Mouse (Mus musculus) lung, embryonic 16.5 days (tissue): ENCODE data around the gene Ccdc148. TPM values are rescaled to one million over a fixed set of nuclear protein-coding genes. Genes with fewer than 3 reads are reported as not detected.

Experiments used
- ATAC-seq: fragments of 200-750 bp; cut with Nextera tagmentation; 2 replicates; pipeline ENCODE4 v1.8.0; 2017; ENCODE audit warnings: low read depth, mild to moderate bottlenecking, moderate library complexity
- H3K27ac ChIP-seq: fragments of 300-500 bp; sonication (generic); 2 replicates; pipeline ENCODE4 v1.5.1; 2014; ENCODE audit warnings: mild to moderate bottlenecking, control low read depth, low read length
- H3K27me3 ChIP-seq: fragments of 300-500 bp; sonication (generic); 2 replicates; pipeline ENCODE4 v1.6.1; 2014; ENCODE audit warnings: low read depth, low read length, mixed read lengths; ENCODE audit not compliant: control insufficient read depth, insufficient read depth
- H3K36me3 ChIP-seq: fragments of 300-500 bp; sonication (generic); 2 replicates; pipeline ENCODE4 v1.6.1; 2014; ENCODE audit warnings: low read length; ENCODE audit not compliant: control insufficient read depth, insufficient read depth
- H3K4me1 ChIP-seq: fragments of 300-500 bp; sonication (generic); replicated peaks from 2 replicates; pipeline ENCODE4 v1.6.1; 2014; ENCODE audit warnings: low read length, mixed read lengths; ENCODE audit not compliant: control insufficient read depth, insufficient read depth
- H3K4me2 ChIP-seq: fragments of 300-500 bp; sonication (generic); 2 replicates; pipeline ENCODE4 v1.6.1; 2014; ENCODE audit warnings: low read depth, low read length, control low read depth
- H3K4me3 ChIP-seq: fragments of 300-500 bp; sonication (generic); 2 replicates; pipeline ENCODE4 v1.5.1; 2014; ENCODE audit warnings: mild to moderate bottlenecking, low read length, control low read depth
- H3K9ac ChIP-seq: fragments of 300-500 bp; sonication (generic); 2 replicates; pipeline ENCODE4 v1.6.1; 2014; ENCODE audit warnings: low read length, control low read depth
- H3K9me3 ChIP-seq: fragments of 300-500 bp; sonication (generic); 2 replicates; pipeline ENCODE4 v1.6.1; 2016; ENCODE audit warnings: low read length; ENCODE audit not compliant: control insufficient read depth
- WGBS: fragments of 180-500 bp; shearing (Covaris S2); extraction: QIAGEN DNeasy Blood & Tissue Kit; methylation state at CpG from one replicate; pipeline ENCODE4 v1.1.7; 2014; 5-methylcytosine and 5-hydroxymethylcytosine counted together
- polyA plus RNA-seq: library from polyadenylated mRNA; unstranded; fragments of >200 nt; fragmentation: Nextera tagmentation; extraction: Ambion mirVana; gene quantifications from 2 replicates; pipeline ENCODE4 v1.2.1, GENCODE M21; 2015

Gene Ccdc148
- polyA plus RNA-seq, 1 experiment from 2014 or later, result 2.1 TPM

GRCm38 (mm10) chr2:58778986-58779495 lies 381.4 kb downstream of the Ccdc148 start:
- no peaks in the 10 kb centered on the region for H3K9me3 ChIP-seq
- H3K27ac ChIP-seq, result no peak overlapping the region
- H3K4me3 ChIP-seq, result no peak overlapping the region
- H3K36me3 ChIP-seq, result no peaks in the 10 kb centered on the region
- whole genome bisulfite sequencing, result 66% methylated on average over 3 of the region's 3 CpGs
- H3K27me3 ChIP-seq, result no peaks in the 10 kb centered on the region
- peak; percentile 29; the same call in 1 of the 2 replicates for ATAC-seq
- H3K4me2 ChIP-seq, result no peak overlapping the region
- peaks cover 12% of the 10 kb centered on the region for H3K4me1 ChIP-seq
- no peak overlapping the region for H3K9ac ChIP-seq

- Histone ChIP-seq H3K4me1 (no peaks in the 10 kb centered on the region), H3K4me2 (no peak overlapping the region), H3K27ac (no peak overlapping the region), H3K4me3 (no peak overlapping the region), H3K9ac (no peak overlapping the region), H3K27me3 (no peaks in the 10 kb centered on the region), H3K9me3 (no peaks in the 10 kb centered on the region), H3K36me3 (no peaks in the 10 kb centered on the region)
- WGBS, result 78% methylated on average over 9 of the region's 9 CpGs
- ATAC-seq, result no peak
These were observed 386.6 kb downstream of the Ccdc148 start for GRCm38 (mm10) chr2:58773833-58774232.

Other genes with a start within 250 kb of the Ccdc148 start
- 28.2 and 29.2 TPM in 2 replicates for gene Pkp4, start 167 bp upstream of the Ccdc148 start, polyA plus RNA-seq